ENCODE assay signal across 13 mouse cellular contexts in genomic region chr8:124543272-124543671, GRCm38 (mm10).
"Had no signal": no experiment of that assay in that cellular context is flagged by ENCODE, and none has a peak within 500 bp of the region (broad histone marks: within the 10 kb centered on the region; RNA-seq: fewer than 3 reads in every experiment).

No protein-coding gene starts in this region.

- ATAC-seq: midbrain, embryonic 16.5 days had no signal

- DNase-seq: lung, embryonic 14.5 days; lung, postnatal 10 days; lung, postnatal 4 days; midbrain, embryonic 14.5 days; retina, postnatal 1 day; right cerebral cortex, adult 18-20 months; right cerebral cortex, postnatal 25 days; right cerebral cortex, postnatal 4 days; spleen, adult 18-20 months; thymus, adult 18-20 months; thymus, postnatal 14 days; thymus, postnatal 36 days had no signal
